Mouse (Mus musculus): Measurements from ENCODE around the gene Olfr1308. TPM values are rescaled to one million over a fixed set of nuclear protein-coding genes. Genes with fewer than 3 reads are reported as not detected.

Olfr1308 gene
- not detected for total RNA-seq (2021)
- long read RNA-seq, experiment 1 = 0 reads
- long read RNA-seq, experiment 2 = 0 reads

DNA sequence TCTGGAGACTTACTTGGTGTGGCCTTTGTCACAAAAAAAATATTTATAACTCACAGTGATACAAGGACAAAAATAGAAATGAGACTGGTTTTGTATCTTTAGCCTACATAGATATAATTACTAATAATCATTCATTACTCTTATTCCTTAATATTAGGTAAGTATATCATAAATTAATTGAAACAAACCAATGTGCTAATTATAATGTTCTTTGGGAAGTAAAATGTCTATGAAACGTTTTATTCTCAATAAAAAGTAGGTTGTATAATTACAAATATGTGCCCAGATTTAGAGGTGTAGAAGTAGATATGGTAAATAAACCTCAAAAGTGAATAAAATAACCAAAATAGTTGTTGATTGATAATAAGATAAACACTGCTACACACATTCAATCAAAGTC, at the start of gene Olfr1308:
Gene Olfr1308 (minus strand): TSS at position 101 of the 400 bp plus-strand sequence.
- no peak for DNase-seq

DNA sequence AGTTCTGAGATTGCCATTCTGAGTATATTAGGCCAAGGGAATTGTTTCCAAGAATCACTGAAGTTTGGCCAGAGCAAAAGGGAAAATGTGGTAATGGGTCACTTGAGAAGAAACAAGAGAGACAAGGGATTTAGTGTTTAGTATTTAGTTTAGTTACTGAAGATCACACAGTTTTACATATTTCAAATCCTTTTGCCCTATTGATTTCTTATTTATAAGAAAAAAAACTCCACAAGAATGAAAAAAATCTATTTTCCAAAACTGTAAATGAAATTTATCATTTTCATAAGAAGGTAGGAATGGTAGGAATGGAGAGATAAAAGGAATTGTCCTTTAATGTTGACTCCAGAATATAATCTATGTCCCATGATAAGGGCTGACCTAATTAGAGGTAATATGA, 47.9 kb upstream of the Olfr1308 start, which contains the start of gene Olfr1310:
Gene Olfr1310 (minus strand): TSS at position 101 of the 400 bp plus-strand sequence.
- DNase-seq = no peak

DNA sequence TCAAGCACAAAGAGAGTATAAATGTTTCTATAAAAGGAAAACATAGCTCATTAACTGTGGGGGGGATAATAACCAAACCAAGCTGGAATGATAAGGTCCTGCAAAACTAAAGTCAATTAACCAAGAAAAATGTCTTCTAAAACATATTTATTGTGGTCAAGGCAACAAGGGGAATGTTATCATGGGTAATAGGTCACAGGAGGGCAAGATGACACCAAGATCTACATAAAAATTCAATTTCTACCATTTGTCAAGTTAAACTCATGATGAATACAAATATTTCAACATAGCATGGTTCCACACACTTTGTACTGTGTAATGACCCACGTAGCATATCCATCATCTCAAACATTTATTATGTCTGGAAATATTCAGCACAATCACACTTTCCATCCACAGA, 25.4 kb upstream of the Olfr1308 start, which contains the start of gene Olfr1309:
Gene Olfr1309 (minus strand): TSS at position 101 of the 400 bp plus-strand sequence.
- no peak for DNase-seq

DNA sequence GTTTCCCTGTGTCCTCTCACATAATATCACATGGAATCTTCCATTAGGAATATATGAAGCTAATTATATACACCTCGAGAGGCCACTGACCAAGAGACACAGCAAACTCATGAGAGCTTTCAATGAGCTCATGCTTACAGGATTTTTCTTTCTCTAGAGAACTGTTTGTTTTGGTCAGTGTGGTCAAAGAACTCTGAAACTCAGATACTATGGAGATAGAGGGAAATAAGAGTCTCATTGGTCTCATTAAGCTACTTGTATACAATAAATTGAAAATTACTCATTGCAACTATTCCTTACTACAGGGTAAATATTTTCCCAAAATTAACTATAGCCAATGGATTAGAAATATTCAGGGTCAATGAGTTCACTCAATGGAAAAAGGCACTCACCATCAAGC, 15.4 kb downstream of the Olfr1308 start, which contains the start of gene Olfr1307:
Gene Olfr1307 (minus strand): TSS at position 101 of the 400 bp plus-strand sequence.
- DNase-seq = no peak

DNA sequence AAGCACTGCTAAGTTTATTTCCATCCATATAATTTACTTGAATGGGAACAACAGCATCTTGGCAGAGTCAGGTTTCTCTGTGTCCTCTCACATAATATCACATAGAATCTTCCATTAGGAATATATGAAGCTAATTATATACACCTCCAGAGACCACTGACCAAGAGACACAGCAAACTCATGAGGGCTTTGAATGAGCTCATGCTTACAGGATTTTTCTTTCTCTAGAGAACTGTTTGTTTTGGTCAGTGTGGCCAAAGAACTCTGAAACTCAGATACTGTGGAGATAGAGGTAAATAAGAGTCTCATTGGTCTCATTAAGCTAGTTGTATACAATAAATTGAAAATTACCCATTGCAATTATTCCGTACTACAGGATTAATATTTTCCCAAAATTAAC, 48.6 kb downstream of the Olfr1308 start, which contains the start of gene Olfr1306:
Gene Olfr1306 (minus strand): TSS at position 101 of the 400 bp plus-strand sequence.
- no peak for DNase-seq

Other genes starting within 250 kb of the Olfr1308 start
- gene Olfr1301, start 213.9 kb downstream of the Olfr1308 start, total RNA-seq (2021) = not detected
- gene Olfr1302, start 187.5 kb downstream of the Olfr1308 start, total RNA-seq (2021) = not detected
- gene Olfr1303, start 144.6 kb downstream of the Olfr1308 start, total RNA-seq (2021) = not detected
- gene Olfr1305, start 87.8 kb downstream of the Olfr1308 start, total RNA-seq (2021) = not detected
- not detected for gene Olfr1306, start 48.7 kb downstream of the Olfr1308 start, total RNA-seq (2021)
- under 1 TPM in 1 of 2 experiments, not detected in 1; 0.03 TPM for gene Olfr1307, start 15.5 kb downstream of the Olfr1308 start, total RNA-seq (2021)
- gene Olfr1309, start 25.3 kb upstream of the Olfr1308 start, total RNA-seq (2021) = not detected
- gene Olfr1310, start 47.8 kb upstream of the Olfr1308 start, total RNA-seq (2021) = not detected
- not detected for gene Olfr1311, start 59.5 kb upstream of the Olfr1308 start, total RNA-seq (2021)
- not detected for gene Olfr1312, start 85.3 kb upstream of the Olfr1308 start, total RNA-seq (2021)
- not detected for gene Olfr1313, start 112.9 kb upstream of the Olfr1308 start, total RNA-seq (2021)
- gene Olfr1314, start 131.8 kb upstream of the Olfr1308 start, total RNA-seq (2021) = not detected
- gene Olfr1315-ps1, start 150.5 kb upstream of the Olfr1308 start, total RNA-seq (2021) = not detected
- gene Olfr1316, start 170.0 kb upstream of the Olfr1308 start, total RNA-seq (2021) = not detected
- not detected for gene Olfr1317, start 175.4 kb upstream of the Olfr1308 start, total RNA-seq (2021)
- gene Olfr1318, start 189.3 kb upstream of the Olfr1308 start, total RNA-seq (2021) = not detected

All from adrenal gland, postnatal 36 days (tissue).